Mouse (Mus musculus) hematopoietic stem cell, adult 5-6 weeks (primary cell): ENCODE results near the gene Olfr325. TPM values are rescaled to one million over a fixed set of nuclear protein-coding genes. Genes with fewer than 3 reads are reported as not detected.
"Not testable (repeated sequence)": the region's sequence is repeated elsewhere in the genome, so short reads cannot be mapped to it uniquely, and the experiment has no call there.

Experiments used
- ATAC-seq, 2 experiments: fragments of 125-278 bp in 1 of 2; replicated peaks in 1 of 2; 2 replicates each; pipeline ENCODE4 v1.8.0; 2016 to 2017; ENCODE audit warnings: inconsistent platforms in 2 of 2, mild to moderate bottlenecking in 2 of 2, moderate number of reproducible peaks in 2 of 2, low read depth in 1 of 2, moderate TSS enrichment in 1 of 2; ENCODE audit not compliant: low FRiP score in 2 of 2, poor library complexity in 2 of 2, severe bottlenecking in 2 of 2, insufficient read depth in 1 of 2, low TSS enrichment in 1 of 2
- total RNA-seq: library from RNA; stranded (forward); fragments of 172-1452, 232-1000 nt; gene quantifications from 2 replicates; pipeline ENCODE4 v1.2.3, GENCODE M21; 2017

Gene Olfr325
- not detected in 2 replicates for total RNA-seq

- no peak for ATAC-seq
These were observed at the start of gene Olfr325 for GRCm38 (mm10) chr11:58577430-58577829. Gene Olfr325, plus strand, starts transcription at chr11:58577730.

DNA sequence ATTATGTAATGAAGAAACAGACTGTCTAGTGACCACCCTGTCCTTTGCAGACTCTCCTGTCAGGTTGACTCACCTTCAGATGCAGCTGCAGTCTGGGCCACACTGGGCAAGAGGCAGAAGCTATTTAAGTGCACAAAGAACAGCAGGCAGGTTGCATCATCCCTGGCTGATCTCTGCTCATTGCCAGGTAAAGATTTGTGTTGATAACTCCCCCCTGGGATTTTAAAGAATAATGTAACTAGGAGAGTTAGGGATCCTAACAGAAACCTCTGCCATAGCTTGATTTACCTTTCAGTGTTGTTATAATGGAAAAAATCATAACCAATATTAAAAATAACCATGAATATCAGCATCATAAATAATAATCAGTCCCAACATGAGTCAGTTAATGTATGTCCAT is 42.8 kb upstream of the Olfr325 start, which contains the start of gene Olfr330:
Gene Olfr330 (minus strand): TSS at position 101 of the 400 bp plus-strand sequence.
- ATAC-seq = not testable (repeated sequence)

- ATAC-seq = no peak
These were observed 31.2 kb upstream of the Olfr325 start, which contains the start of gene Olfr329-ps for GRCm38 (mm10) chr11:58546322-58546721. Gene Olfr329-ps, minus strand, starts transcription at chr11:58546422.

GRCm38 (mm10) chr11:58555536-58555935 is 22.0 kb upstream of the Olfr325 start, which contains the start of gene Olfr328:
Gene Olfr328, minus strand, starts transcription at chr11:58555636.
- ATAC-seq = no peak

DNA sequence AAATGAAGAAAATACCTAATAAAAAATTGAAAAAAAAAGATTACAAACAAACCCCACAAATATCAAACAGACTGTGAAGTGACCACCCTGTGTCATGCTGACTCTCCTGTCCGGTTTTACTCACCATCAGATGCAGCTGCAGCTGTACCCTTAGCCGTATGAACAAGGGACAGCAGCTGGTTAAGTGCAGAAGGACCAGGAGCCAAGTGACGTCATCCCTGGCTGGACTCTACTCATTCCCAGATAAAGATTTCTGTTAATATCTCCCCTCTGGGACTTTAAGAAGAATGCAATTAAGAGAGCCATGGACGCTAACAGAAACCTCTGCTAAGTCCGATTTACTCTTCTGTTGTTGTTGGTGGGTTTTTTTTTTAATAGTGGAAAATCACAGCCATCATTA is 7.1 kb upstream of the Olfr325 start, which contains the start of gene Olfr224:
Gene Olfr224 (minus strand): TSS at position 149 of the 400 bp plus-strand sequence.
- no peak for ATAC-seq

- ATAC-seq = no peak
These were observed 1.1 kb downstream of the Olfr325 start for GRCm38 (mm10) chr11:58578636-58579035.

- ATAC-seq = peak; percentile 37 to 39; a peak in 2 of 4 replicates
These were observed 10.4 kb downstream of the Olfr325 start for GRCm38 (mm10) chr11:58587898-58588348.

DNA sequence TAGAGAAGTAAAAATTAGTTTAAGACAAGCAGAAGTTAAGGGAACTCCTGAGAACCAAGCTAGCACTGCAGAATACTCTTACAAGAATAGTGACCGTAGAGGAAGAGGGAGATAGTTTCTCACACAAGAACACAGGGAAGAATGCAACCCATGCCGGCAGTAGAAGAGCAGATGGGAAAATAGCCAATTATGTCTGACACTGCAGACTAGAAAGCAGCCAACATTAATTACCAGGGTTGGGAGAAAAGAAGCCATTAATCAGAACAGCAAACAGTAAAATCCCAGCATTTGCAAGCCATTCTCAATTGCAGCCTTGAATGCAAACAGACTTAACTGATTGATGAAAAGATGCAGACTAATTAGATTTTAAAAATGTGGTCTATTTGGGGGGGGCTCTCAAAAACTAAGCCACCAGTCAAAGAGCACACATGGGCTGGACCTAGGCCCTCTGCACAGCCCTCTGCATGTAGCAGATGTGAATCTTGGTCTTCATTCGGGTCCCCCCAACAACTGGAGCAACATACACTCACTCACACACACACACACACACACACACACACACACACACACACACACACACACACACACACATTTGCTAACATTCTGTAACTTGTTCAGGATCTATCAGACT is 11.2 kb downstream of the Olfr325 start:
- no peak for ATAC-seq

DNA sequence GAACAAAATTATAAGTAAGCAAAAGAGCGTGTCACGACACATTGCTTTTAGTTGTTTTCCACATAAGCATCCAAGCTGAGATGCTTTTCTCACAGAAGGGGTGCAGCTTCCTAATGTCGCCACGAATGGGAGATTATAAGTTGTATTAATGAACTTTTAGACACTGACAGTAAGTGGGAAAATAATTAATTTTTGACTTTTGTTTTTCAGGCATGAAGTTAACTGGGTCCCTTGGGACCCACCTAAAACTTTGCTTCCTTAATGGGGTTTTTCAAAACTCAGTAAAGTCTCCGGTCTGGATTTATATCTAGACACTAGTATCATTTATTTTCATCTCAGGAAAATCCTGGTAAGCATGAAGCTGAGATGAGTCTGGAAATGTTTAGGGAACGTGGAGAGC is 17.3 kb downstream of the Olfr325 start, which contains the start of gene Olfr324:
Gene Olfr324 (plus strand): TSS at position 301 of the 400 bp plus-strand sequence.
- ATAC-seq = no peak

DNA sequence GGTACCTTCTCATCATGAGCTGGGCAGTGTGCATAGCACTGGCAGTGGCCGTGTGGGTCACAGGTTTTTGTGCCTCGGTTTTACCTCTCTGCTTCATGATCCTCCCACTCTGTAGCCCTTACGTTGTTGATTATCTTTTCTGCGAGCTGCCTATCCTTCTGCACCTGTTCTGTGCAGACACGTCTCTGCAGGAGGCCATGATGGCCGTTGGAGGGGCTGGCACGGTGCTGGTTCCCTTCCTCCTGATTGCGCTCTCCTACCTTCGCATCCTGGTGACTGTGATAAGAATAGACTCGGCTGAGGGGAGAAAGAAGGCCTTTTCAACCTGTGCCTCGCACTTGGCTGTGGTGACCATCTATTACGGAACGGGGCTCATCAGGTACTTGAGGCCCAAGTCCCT is 20.3 kb downstream of the Olfr325 start:
- ATAC-seq = no peak

- no peak for ATAC-seq
These were observed 24.5 kb downstream of the Olfr325 start for GRCm38 (mm10) chr11:58602062-58602461.

- no peak for ATAC-seq
These were observed 25.4 kb downstream of the Olfr325 start for GRCm38 (mm10) chr11:58602800-58603560.

- ATAC-seq = no peak
These were observed 27.2 kb downstream of the Olfr325 start for GRCm38 (mm10) chr11:58604688-58605087.

- ATAC-seq = no peak
These were observed 27.7 kb downstream of the Olfr325 start for GRCm38 (mm10) chr11:58605228-58605627.

GRCm38 (mm10) chr11:58606177-58606919 is 28.8 kb downstream of the Olfr325 start:
- ATAC-seq = no peak

GRCm38 (mm10) chr11:58607030-58607429 is 29.5 kb downstream of the Olfr325 start:
- ATAC-seq = no peak

DNA sequence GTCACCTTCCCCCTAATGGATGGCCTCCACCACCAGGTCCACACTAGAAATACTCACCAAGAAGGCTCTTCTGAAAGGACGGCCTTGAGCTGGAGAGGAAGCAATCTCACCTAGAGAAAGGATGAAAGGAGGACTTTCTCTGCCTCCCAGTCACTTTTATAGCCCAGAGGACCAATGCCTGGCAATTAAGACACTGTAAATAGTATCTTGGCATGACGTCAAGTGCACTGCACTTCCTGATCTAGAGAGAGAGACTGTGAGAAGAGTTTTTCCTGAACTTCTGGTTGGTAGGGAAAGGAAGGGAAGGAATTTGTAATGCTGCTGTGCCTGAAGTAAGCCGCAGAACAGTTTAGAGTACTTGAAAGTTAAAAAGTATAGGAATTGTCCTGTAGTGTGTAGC is 35.8 kb downstream of the Olfr325 start:
- no peak for ATAC-seq

- ATAC-seq = no peak
These were observed 37.0 kb downstream of the Olfr325 start for GRCm38 (mm10) chr11:58614526-58614925.
